Mouse (Mus musculus): ENCODE measurements around the gene Haus7. TPM values are rescaled to one million over a fixed set of nuclear protein-coding genes. Genes with fewer than 3 reads are reported as not detected.

The Haus7 gene
- polyA plus RNA-seq, 1 experiment from 2014 or later = 69.6 TPM

DNA sequence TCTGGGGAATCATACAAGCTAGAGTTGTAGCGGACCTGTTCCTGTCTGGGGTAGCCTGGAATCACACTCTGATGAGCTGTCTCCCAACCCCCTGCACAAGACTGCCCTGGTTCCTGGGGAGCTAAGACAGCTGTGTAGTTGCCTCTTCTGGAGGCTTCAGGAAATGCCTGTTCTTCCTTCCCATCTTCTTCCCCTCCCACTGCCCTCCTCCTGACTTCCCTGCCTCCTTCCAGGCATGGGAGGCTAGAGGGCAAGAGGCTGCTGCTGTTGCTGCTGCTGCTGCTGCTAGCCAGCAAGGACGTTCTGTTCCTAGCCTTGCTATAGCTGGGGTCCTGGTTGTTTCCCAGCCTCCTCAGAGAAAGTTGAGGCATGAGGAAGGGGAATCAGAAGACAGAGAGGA lies 21.5 kb upstream of the Haus7 start:
- Histone ChIP-seq H3K36me3 (no peaks in the 10 kb centered on the region), H3K27ac (replicated peaks) (no peak overlapping the region), H3K4me1 (no peaks in the 10 kb centered on the region), H3K4me3 (no peak overlapping the region), H3K9me3 (no peaks in the 10 kb centered on the region), H3K4me2 (replicated peaks) (no peak overlapping the region), H3K27me3 (peaks cover 12% of the 10 kb centered on the region; the same call in 1 of the 2 replicates), H3K9ac (replicated peaks) (no peak overlapping the region)
- no peak for ATAC-seq (ENCODE audit: low FRiP score, low read depth)
- 58% methylated on average over 2 of the region's 2 CpGs for WGBS

DNA sequence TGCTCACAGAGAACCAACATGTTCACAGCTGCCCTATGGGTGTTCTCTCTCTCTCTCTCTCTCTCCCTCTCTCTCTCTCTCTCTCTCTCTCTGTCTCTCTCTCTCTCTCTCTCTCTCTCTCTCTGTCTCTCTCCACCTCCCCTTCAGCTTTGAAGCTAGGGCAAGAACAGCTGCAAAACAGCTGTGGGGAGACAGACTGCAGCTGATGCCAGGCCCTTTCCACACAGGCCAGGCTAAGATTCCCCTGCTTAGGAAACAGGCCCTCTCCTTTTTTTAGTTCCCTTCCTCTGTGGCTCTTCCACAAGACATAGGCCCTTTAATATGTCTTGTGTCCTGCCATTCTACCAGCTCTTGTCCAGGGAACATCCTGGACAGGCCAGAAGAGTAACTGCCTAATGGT lies 20.8 kb upstream of the Haus7 start:
- Histone ChIP-seq H3K9ac (replicated peaks) (no peak overlapping the region), H3K4me2 (replicated peaks) (no peak overlapping the region), H3K36me3 (no peaks in the 10 kb centered on the region), H3K27me3 (peaks cover 12% of the 10 kb centered on the region; the same call in 1 of the 2 replicates), H3K4me3 (no peak overlapping the region), H3K9me3 (no peaks in the 10 kb centered on the region), H3K27ac (replicated peaks) (no peak overlapping the region), H3K4me1 (no peaks in the 10 kb centered on the region)
- no peak for ATAC-seq (ENCODE audit: low FRiP score, low read depth)

DNA sequence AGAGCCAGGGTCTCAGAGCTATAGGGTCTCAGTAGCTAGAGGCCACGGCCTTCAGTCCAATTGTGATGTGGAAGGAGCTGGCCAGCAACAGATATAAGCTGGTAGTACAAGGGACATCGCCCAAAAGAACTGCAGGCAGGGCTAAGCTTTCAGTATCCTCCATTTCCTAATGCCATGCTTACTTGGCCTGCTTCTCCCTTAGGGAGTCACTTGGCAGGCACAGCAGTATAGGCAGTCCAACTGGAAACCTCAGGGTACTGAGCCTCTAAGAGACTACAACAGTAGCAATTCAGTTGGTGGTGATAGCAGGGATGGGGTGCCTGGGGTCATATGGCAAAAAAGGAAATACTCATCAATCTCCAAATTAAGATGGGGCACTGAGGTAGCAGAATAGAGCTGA lies 18.7 kb upstream of the Haus7 start:
- WGBS = 84% methylated on average over 2 of the region's 2 CpGs
- no peak for ATAC-seq (ENCODE audit: low FRiP score, low read depth)
- no peak overlapping the region for H3K27ac ChIP-seq (replicated peaks)
- H3K36me3 ChIP-seq = no peaks in the 10 kb centered on the region
- H3K4me2 ChIP-seq (replicated peaks) = no peak overlapping the region
- H3K4me1 ChIP-seq = no peaks in the 10 kb centered on the region
- peaks cover 9% of the 10 kb centered on the region; the same call in 1 of the 2 replicates for H3K27me3 ChIP-seq
- no peaks in the 10 kb centered on the region for H3K9me3 ChIP-seq
- H3K4me3 ChIP-seq = no peak overlapping the region
- no peak overlapping the region for H3K9ac ChIP-seq (replicated peaks)

DNA sequence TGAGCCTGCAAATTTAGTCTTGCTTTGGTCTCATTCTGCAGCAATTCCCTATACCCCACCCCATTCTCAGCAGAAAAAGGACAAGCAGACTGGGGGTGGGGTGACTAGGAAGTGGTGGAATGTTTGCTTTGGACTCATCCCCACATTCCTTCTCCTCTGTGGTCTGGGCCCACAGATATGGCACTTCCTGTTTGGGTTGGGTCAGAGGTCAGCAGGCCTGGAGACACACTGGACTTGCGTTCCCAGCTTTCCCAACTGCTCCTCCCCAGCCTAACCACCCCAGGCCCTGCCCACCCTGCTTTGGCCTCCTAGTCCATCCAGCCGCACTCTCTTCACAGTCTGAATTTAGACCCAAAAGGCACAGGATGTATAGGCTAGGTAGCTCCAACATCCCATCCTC lies 17.8 kb upstream of the Haus7 start:
- no peak overlapping the region for H3K27ac ChIP-seq (replicated peaks)
- H3K9me3 ChIP-seq = no peaks in the 10 kb centered on the region
- H3K9ac ChIP-seq (replicated peaks) = no peak overlapping the region
- no peaks in the 10 kb centered on the region for H3K4me1 ChIP-seq
- 86% methylated on average over 2 of the region's 2 CpGs for WGBS
- ATAC-seq (ENCODE audit: low FRiP score, low read depth) = no peak
- H3K27me3 ChIP-seq = peaks cover 9% of the 10 kb centered on the region; the same call in 1 of the 2 replicates
- H3K4me3 ChIP-seq = no peak overlapping the region
- H3K4me2 ChIP-seq (replicated peaks) = no peak overlapping the region
- H3K36me3 ChIP-seq = no peaks in the 10 kb centered on the region

DNA sequence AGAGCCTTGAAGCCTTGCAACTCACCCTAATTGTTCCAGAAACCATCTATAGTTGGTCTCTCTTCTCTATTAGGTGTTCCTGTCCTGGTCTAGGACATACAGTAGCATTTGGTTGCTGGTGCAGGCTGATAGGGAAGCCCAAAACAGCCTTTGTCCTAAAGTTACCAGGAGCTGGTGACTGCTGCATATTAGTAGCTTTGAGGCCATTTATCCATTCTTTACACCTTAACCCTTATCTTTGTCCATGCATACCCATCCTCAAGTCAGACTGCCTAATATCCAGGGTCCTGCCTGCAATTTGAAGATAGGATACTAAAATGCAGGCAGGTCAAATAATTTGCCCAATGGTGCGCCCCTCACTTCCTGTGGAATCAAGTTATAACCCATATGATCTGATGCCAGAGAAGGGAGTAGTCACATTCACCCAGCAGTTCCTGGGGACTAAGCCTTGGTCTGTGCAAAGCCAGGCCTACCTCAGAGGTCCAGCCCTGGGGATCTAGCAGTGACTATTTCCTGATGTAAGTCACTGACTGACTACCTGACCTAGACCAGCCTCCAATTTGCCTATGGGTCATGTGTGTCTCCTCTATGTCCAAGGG lies 16.9 kb upstream of the Haus7 start:
- 84% methylated on average over 1 of the region's 1 CpGs for WGBS
- Histone ChIP-seq H3K27me3 (peaks cover 9% of the 10 kb centered on the region; the same call in 1 of the 2 replicates), H3K9ac (replicated peaks) (no peak overlapping the region), H3K4me2 (replicated peaks) (no peak overlapping the region), H3K4me1 (no peaks in the 10 kb centered on the region), H3K9me3 (no peaks in the 10 kb centered on the region), H3K4me3 (no peak overlapping the region), H3K27ac (replicated peaks) (no peak overlapping the region), H3K36me3 (no peaks in the 10 kb centered on the region)
- no peak for ATAC-seq (ENCODE audit: low FRiP score, low read depth)

DNA sequence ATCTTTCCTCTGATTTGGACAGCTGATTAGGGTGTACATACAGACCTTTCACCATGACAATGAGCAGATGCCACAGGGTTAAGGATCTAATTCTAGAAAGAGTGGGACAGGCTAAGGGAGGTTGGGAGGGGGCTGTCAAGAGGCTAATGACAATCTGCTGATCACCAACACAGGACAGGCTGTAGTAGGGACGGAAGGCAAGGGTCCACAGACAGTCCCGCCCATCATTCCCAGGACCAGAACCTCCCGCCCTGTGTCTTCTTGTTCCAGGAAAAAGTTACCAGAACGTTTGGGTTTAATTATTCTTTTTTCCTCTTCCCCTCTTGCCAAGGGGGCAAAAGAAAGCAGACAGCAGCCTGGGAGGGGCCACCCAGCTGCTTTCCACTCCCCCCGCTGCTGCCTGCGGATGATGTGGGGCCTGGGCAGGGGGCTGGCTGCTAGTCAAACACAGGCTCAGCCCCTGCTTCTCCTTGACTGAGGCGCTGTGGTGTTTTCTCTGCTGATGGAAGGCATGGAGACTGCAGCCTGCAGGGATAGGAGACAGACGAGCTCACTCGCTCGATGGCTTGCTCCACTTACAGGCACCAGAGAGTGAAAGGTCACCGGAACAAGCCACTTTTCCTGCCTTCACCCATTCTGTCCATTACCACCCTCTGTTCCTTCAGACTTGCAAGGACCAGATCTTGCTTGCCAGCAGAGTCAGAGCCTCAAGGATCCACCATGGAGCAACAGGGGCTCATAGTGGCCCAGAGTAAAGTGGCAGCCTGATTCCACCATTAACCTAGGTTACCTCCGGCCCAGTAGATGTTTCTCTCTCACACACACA lies 15.7 kb upstream of the Haus7 start:
- H3K4me1 ChIP-seq = no peaks in the 10 kb centered on the region
- H3K27ac ChIP-seq (replicated peaks) = no peak overlapping the region
- H3K9me3 ChIP-seq = no peaks in the 10 kb centered on the region
- H3K36me3 ChIP-seq = no peaks in the 10 kb centered on the region
- no peak overlapping the region for H3K4me2 ChIP-seq (replicated peaks)
- H3K4me3 ChIP-seq = no peak overlapping the region
- WGBS = 70% methylated on average over 11 of the region's 12 CpGs
- peaks cover 9% of the 10 kb centered on the region; the same call in 1 of the 2 replicates for H3K27me3 ChIP-seq
- ATAC-seq (ENCODE audit: low FRiP score, low read depth) = no peak
- no peak overlapping the region for H3K9ac ChIP-seq (replicated peaks)

DNA sequence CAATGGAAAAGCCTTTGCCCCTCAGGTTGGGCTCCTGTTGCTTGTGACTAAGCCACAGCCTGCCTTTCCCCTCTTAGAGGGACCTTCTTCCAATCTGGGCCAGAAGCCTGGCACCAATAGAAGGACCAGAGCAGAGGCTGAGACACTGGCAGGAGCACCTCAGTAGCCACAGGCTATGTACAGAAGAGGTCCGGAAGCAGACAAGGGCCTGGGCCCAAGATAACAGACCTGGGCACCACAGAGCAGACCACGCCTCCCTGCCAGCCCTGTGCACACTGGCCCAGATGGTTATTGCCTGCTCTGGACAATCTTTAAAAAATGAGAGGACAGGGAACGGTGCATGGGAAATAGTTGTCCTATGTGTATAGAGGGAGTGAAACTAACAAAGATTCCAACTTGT lies 12.9 kb upstream of the Haus7 start:
- Histone ChIP-seq H3K4me2 (replicated peaks) (no peak overlapping the region), H3K27ac (replicated peaks) (no peak overlapping the region), H3K9ac (replicated peaks) (no peak overlapping the region), H3K36me3 (no peaks in the 10 kb centered on the region), H3K27me3 (no peaks in the 10 kb centered on the region), H3K9me3 (no peaks in the 10 kb centered on the region), H3K4me3 (no peak overlapping the region), H3K4me1 (no peaks in the 10 kb centered on the region)
- 88% methylated on average over 3 of the region's 3 CpGs for WGBS
- ATAC-seq (ENCODE audit: low FRiP score, low read depth) = no peak

DNA sequence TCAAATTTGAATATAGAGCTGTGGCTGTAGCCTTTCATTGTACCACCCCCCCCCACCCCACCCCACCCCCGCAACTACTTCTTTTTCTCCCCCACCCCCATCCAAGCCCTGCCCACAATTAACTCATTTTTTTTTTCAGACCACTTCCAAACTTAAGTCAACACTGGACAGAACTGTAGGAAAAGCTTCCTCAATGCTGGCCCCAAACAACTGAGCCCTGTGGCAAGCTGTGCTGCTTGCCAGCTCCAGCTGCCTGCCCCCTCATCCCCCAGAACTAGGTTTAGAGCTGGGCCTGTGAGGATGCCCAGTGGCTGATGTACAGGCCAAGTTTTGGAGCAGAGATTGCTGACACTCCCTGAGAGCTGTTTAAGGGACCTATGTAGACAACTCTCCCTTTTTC lies 9.9 kb upstream of the Haus7 start:
- Histone ChIP-seq H3K4me3 (no peak overlapping the region), H3K4me1 (no peaks in the 10 kb centered on the region), H3K36me3 (no peaks in the 10 kb centered on the region), H3K27me3 (peaks cover 7% of the 10 kb centered on the region; the same call in 1 of the 2 replicates), H3K9ac (replicated peaks) (no peak overlapping the region), H3K9me3 (no peaks in the 10 kb centered on the region), H3K4me2 (replicated peaks) (no peak overlapping the region), H3K27ac (replicated peaks) (no peak overlapping the region)
- ATAC-seq (ENCODE audit: low FRiP score, low read depth) = no peak
- WGBS = 60% methylated on average over 1 of the region's 1 CpGs

DNA sequence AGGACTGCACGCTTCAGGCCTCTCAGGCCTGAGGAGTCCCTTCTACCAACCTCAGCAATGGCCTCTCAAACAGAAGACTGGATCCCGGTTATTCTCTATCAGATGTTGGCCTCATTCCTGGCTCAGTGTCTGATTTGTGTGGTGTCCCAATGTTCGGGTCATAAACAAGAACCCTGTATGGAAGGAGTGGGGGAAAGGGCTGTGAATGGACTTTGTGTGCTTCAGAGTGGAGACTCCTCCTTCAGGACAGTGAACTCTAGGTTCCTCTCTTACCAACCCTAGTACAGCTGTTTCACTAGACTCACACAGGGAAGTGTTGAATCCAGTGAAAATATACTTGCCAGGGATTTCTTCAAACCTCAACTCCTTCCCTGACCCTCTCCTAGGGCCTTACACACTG lies 9.5 kb upstream of the Haus7 start:
- no peak overlapping the region for H3K4me2 ChIP-seq (replicated peaks)
- H3K36me3 ChIP-seq = no peaks in the 10 kb centered on the region
- no peak overlapping the region for H3K4me3 ChIP-seq
- 84% methylated on average over 3 of the region's 3 CpGs for WGBS
- no peaks in the 10 kb centered on the region for H3K9me3 ChIP-seq
- H3K9ac ChIP-seq (replicated peaks) = no peak overlapping the region
- ATAC-seq (ENCODE audit: low FRiP score, low read depth) = no peak
- H3K4me1 ChIP-seq = no peaks in the 10 kb centered on the region
- H3K27ac ChIP-seq (replicated peaks) = no peak overlapping the region
- peaks cover 7% of the 10 kb centered on the region; the same call in 1 of the 2 replicates for H3K27me3 ChIP-seq

DNA sequence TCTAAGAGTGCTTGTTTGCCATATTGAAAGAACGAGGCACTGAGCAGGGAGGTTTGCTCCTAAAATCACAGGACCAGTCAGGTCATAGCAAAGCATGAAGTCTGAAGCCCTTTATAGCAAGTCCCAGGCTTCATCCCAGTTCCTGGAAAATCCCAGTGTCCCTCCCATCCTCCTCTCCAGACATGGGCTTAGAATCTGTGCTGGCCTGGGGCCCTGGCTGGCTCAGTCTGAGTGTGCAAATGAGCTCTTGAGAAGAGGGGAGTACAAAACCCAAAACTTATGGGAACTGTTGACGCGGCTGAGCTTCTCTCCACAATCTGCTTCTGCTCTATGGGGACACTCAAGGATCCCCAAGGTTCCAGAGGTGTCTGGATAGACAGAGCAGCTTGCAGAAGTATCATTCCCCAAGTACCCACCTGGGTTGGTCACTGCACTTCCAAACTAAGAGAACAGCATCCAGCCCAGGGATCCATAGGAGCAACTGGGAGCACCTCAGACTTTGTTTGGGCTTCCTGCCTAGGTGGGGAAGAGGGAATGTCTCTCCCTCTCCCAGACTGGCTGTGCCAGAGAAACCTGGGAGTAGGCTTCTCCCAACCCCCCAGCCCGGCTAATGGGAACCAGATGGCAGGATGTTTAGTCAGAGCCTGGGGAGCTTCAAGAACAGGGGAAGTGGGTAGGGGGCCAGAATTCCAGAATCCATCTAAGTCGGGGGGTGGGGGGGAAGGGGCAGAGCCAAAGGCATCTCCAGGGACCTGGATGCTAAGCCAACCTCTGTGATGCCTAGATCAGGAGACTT lies 8.8 kb upstream of the Haus7 start:
- Histone ChIP-seq H3K4me3 (no peak overlapping the region), H3K4me1 (no peaks in the 10 kb centered on the region), H3K9me3 (no peaks in the 10 kb centered on the region), H3K27ac (replicated peaks) (no peak overlapping the region), H3K4me2 (replicated peaks) (no peak overlapping the region), H3K9ac (replicated peaks) (no peak overlapping the region), H3K27me3 (peaks cover 7% of the 10 kb centered on the region; the same call in 1 of the 2 replicates), H3K36me3 (no peaks in the 10 kb centered on the region)
- 68% methylated on average over 5 of the region's 5 CpGs for WGBS
- ATAC-seq (ENCODE audit: low FRiP score, low read depth) = no peak

DNA sequence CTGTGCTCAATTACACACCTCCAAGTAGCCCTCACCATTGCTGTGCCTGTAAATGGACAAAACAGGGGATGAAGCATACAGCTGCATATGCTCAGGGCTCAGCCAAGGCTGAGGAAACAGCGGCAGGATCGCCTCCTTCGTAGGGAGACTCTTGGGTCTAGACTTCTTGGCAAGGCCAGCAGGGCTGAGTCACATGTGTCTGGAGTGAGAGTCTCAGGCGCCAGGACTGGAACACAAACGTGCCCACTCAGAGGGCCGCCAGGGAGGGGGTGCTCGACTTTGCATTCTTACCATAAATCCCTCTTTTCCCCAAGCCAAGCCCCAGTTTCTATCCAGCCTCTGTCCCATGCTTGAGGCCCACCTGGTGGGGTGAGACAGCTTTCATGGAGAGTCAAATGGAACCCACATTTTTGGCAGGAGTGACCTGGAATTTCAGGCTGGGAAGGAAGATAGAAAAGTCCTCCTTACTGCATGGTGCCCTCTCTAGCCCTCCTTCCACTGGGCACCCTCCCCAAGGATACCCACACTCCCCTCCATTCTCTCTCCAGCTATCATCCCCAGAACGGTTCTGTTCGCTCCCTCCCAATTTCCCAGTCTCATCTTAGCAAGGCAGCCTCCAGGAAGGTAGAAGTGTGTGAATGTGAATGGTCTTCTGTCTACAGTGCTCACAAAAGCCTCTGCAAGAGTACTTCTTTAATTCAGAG lies 6.8 kb upstream of the Haus7 start:
- no peaks in the 10 kb centered on the region for H3K4me1 ChIP-seq
- 74% methylated on average over 9 of the region's 9 CpGs for WGBS
- H3K27me3 ChIP-seq = peaks cover 7% of the 10 kb centered on the region; the same call in 1 of the 2 replicates
- H3K9ac ChIP-seq (replicated peaks) = no peak overlapping the region
- no peaks in the 10 kb centered on the region for H3K9me3 ChIP-seq
- H3K4me2 ChIP-seq (replicated peaks) = no peak overlapping the region
- H3K36me3 ChIP-seq = no peaks in the 10 kb centered on the region
- ATAC-seq (ENCODE audit: low FRiP score, low read depth) = no peak
- H3K27ac ChIP-seq (replicated peaks) = no peak overlapping the region
- H3K4me3 ChIP-seq = no peak overlapping the region

All from midbrain, embryonic 12.5 days (tissue).